Comparison of ENCODE assay signal across 26 mouse cellular contexts in the genomic region with DNA sequence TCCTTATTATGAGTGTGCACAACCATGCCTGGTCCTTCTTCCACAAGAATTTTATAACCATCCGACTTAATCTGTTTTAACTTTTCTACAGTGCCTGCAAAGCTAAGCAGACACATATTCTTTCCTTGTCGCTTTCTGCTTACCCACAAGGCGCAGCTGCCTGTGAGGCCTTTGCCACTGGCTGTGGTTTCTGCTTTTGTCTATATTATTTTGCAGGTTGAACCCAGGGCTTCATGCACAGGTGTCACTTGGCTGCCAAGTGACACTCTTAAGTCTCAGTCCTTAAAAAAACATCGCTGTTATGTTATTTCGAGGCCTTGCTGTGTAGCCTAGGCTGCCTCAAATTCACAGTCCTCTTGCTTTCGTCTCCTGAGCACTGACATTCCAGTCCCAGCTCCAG. TPM values are rescaled to one million over a fixed set of nuclear protein-coding genes. Genes with fewer than 3 reads are reported as not detected.
A peak's percentile ranks its signal among the peaks of the same experiment; 100 is the strongest.
DNase-seq lines count a peak whose midpoint lies in the region; ATAC-seq and TF ChIP-seq lines count a peak whose summit lies in the region.
"Had no signal": no experiment of that assay in that cellular context is flagged by ENCODE, and none has a peak within 500 bp of the region (broad histone marks: within the 10 kb centered on the region; RNA-seq: fewer than 3 reads in every experiment).

No protein-coding gene starts in this region.

- H3K4me1 ChIP-seq in heart, embryonic 10.5 days, result peaks cover 70% of the 10 kb centered on the region
- H3K4me1 ChIP-seq in heart, embryonic 11.5 days (ENCODE audit: control insufficient read depth, insufficient read depth, low read length), result peaks cover 40% of the 10 kb centered on the region
- peaks cover 34% of the 10 kb centered on the region for H3K4me1 ChIP-seq in neural tube, embryonic 13.5 days (replicated peaks)
- peaks cover 23% of the 10 kb centered on the region for H3K4me1 ChIP-seq in neural tube, embryonic 15.5 days
- H3K4me1 ChIP-seq in forebrain, postnatal 0 days (ENCODE audit: insufficient read depth), result no peaks in the 10 kb centered on the region

- TF ChIP-seq CTCF in forebrain, postnatal 0 days (IDR thresholded peaks at IDR 0.05; ENCODE audit: low read depth), result no peak

- WGBS in heart, embryonic 10.5 days, result 83% methylated on average over 6 of the region's 6 CpGs
- 85% methylated on average over 6 of the region's 6 CpGs for WGBS in heart, embryonic 11.5 days (ENCODE audit: insufficient replicate concordance)
- WGBS in neural tube, embryonic 13.5 days, result 93% methylated on average over 6 of the region's 6 CpGs
- WGBS in neural tube, embryonic 15.5 days, result 95% methylated on average over 6 of the region's 6 CpGs
- 94% methylated on average over 6 of the region's 6 CpGs for WGBS in forebrain, postnatal 0 days

- H3K9me3 ChIP-seq in heart, embryonic 10.5 days, result no peaks in the 10 kb centered on the region
- H3K9me3 ChIP-seq in heart, embryonic 11.5 days (replicated peaks; ENCODE audit: control insufficient read depth, low read length), result no peaks in the 10 kb centered on the region
- H3K9me3 ChIP-seq in neural tube, embryonic 13.5 days, result no peaks in the 10 kb centered on the region
- no peaks in the 10 kb centered on the region for H3K9me3 ChIP-seq in neural tube, embryonic 15.5 days (replicated peaks)
- no peaks in the 10 kb centered on the region for H3K9me3 ChIP-seq in forebrain, postnatal 0 days (ENCODE audit: low read length)
- H3K9me3 ChIP-seq: forebrain, embryonic 10.5 days; midbrain, embryonic 12.5 days had no signal

- ATAC-seq in heart, embryonic 11.5 days (replicated peaks; ENCODE audit: insufficient number of reproducible peaks, low FRiP score, low TSS enrichment), result no peak
- ATAC-seq in neural tube, embryonic 13.5 days (ENCODE audit: low read depth), result no peak
- no peak for ATAC-seq in neural tube, embryonic 15.5 days (ENCODE audit: low FRiP score)
- no peak for ATAC-seq in forebrain, postnatal 0 days

- no peak overlapping the region for H3K9ac ChIP-seq in heart, embryonic 11.5 days (ENCODE audit: low read depth, low read length)
- no peak overlapping the region for H3K9ac ChIP-seq in neural tube, embryonic 13.5 days
- no peak overlapping the region for H3K9ac ChIP-seq in neural tube, embryonic 15.5 days (replicated peaks)
- H3K9ac ChIP-seq in forebrain, postnatal 0 days, result no peak overlapping the region
- H3K9ac ChIP-seq: liver, embryonic 14.5 days; midbrain, embryonic 12.5 days had no signal

- peak overlapping the region; percentile 85 for H3K27ac ChIP-seq in heart, embryonic 10.5 days
- H3K27ac ChIP-seq in heart, embryonic 11.5 days (ENCODE audit: low read depth, low read length), result no peak overlapping the region
- 0 out of 2 replicates have a peak overlapping the region, but pooled peaks have one; percentile 6 for H3K27ac ChIP-seq in neural tube, embryonic 13.5 days (replicated peaks)
- H3K27ac ChIP-seq in neural tube, embryonic 15.5 days (replicated peaks), result no peak overlapping the region
- H3K27ac ChIP-seq in forebrain, postnatal 0 days (ENCODE audit: low read depth, low read length), result no peak overlapping the region
- H3K27ac ChIP-seq: liver, embryonic 14.5 days; midbrain, embryonic 12.5 days had no signal

- H3K4me2 ChIP-seq in heart, embryonic 11.5 days, result no peak overlapping the region
- H3K4me2 ChIP-seq in neural tube, embryonic 13.5 days, result no peak overlapping the region
- no peak overlapping the region for H3K4me2 ChIP-seq in neural tube, embryonic 15.5 days
- H3K4me2 ChIP-seq in forebrain, postnatal 0 days (ENCODE audit: low read depth), result no peak overlapping the region
- H3K4me2 ChIP-seq: midbrain, embryonic 12.5 days had no signal

- H3K4me3 ChIP-seq in heart, embryonic 10.5 days, result no peak overlapping the region
- H3K4me3 ChIP-seq in heart, embryonic 11.5 days (ENCODE audit: low read depth, low read length), result no peak overlapping the region
- no peak overlapping the region for H3K4me3 ChIP-seq in neural tube, embryonic 13.5 days
- H3K4me3 ChIP-seq in neural tube, embryonic 15.5 days (replicated peaks), result no peak overlapping the region
- no peak overlapping the region for H3K4me3 ChIP-seq in forebrain, postnatal 0 days (ENCODE audit: low read depth, low read length)
- H3K4me3 ChIP-seq: forebrain, embryonic 10.5 days; midbrain, embryonic 12.5 days had no signal

- H3K27me3 ChIP-seq in heart, embryonic 10.5 days (ENCODE audit: insufficient read depth, poor library complexity, severe bottlenecking), result no peaks in the 10 kb centered on the region
- H3K27me3 ChIP-seq in heart, embryonic 11.5 days (ENCODE audit: control insufficient read depth, insufficient read depth, low read length), result no peaks in the 10 kb centered on the region
- no peaks in the 10 kb centered on the region for H3K27me3 ChIP-seq in neural tube, embryonic 13.5 days
- H3K27me3 ChIP-seq in neural tube, embryonic 15.5 days (replicated peaks), result no peaks in the 10 kb centered on the region
- H3K27me3 ChIP-seq in forebrain, postnatal 0 days (ENCODE audit: insufficient read depth, low read length), result no peaks in the 10 kb centered on the region
- H3K27me3 ChIP-seq: midbrain, embryonic 12.5 days had no signal

- no peak for DNase-seq in heart, embryonic 10.5 days (ENCODE audit: low spot score)
- DNase-seq in thymus, adult 18-20 months, result peak; percentile 63 to 75
- peak; percentile 65 for DNase-seq in thymus, postnatal 4 days
- DNase-seq in urinary bladder, adult 18-20 months (ENCODE audit: low spot score in 2 of 2), result no peak
- DNase-seq in forebrain, postnatal 0 days, result no peak
- DNase-seq: adrenal gland, postnatal 10 days; cerebellum, adult 9-11 months; gastrocnemius, postnatal 25 days; kidney, postnatal 36 days; right cerebral cortex, adult 18-20 months had no signal

- no peaks in the 10 kb centered on the region for H3K36me3 ChIP-seq in heart, embryonic 10.5 days
- H3K36me3 ChIP-seq in heart, embryonic 11.5 days (ENCODE audit: control insufficient read depth, insufficient read depth, low read length), result no peaks in the 10 kb centered on the region
- H3K36me3 ChIP-seq in neural tube, embryonic 13.5 days, result no peaks in the 10 kb centered on the region
- no peaks in the 10 kb centered on the region for H3K36me3 ChIP-seq in neural tube, embryonic 15.5 days
- no peaks in the 10 kb centered on the region for H3K36me3 ChIP-seq in forebrain, postnatal 0 days (ENCODE audit: insufficient read depth)
- H3K36me3 ChIP-seq: forebrain, embryonic 10.5 days; midbrain, embryonic 12.5 days had no signal

RNA-seq across cellular contexts. Expression of a gene that starts 19.3 kb away (rescaled TPM):
- polyA plus RNA-seq in heart, embryonic 10.5 days (2016; fragmentation: Nextera tagmentation; extraction: Ambion mirVana), result 0.34 TPM in 1 of 2 replicates, not detected in the other
- polyA plus RNA-seq in heart, embryonic 11.5 days (2014; fragmentation: Nextera tagmentation; extraction: Ambion mirVana), result 0.26 TPM in 1 of 2 replicates, not detected in the other
- not detected in 2 replicates for polyA plus RNA-seq in neural tube, embryonic 13.5 days (2015; fragmentation: Nextera tagmentation; extraction: Ambion mirVana)
- polyA plus RNA-seq in neural tube, embryonic 15.5 days (2015; fragmentation: Nextera tagmentation; extraction: Ambion mirVana), result not detected in 2 replicates
- not detected in 2 replicates for total RNA-seq in forebrain, postnatal 0 days (2014; rRNA removed)
- not detected in 2 replicates for polyA plus RNA-seq in forebrain, postnatal 0 days (2015; fragmentation: Nextera tagmentation; extraction: Ambion mirVana)
- total RNA-seq: adrenal gland, postnatal 10 days; gastrocnemius, postnatal 25 days; layer of hippocampus, postnatal 14 days; monocyte, adult 5-6 weeks had no signal
- polyA plus RNA-seq: cortical plate, adult 2 months; forebrain, embryonic 10.5 days; hindbrain, embryonic 11.5 days; kidney, embryonic 14.5 days; limb, embryonic 14.5 days; liver, embryonic 14.5 days; lung, embryonic 16.5 days; midbrain, embryonic 12.5 days; neural tube, embryonic 11.5 days; small intestine, adult 2 months had no signal

RNA-seq across cellular contexts. Expression of a gene that starts 25.7 kb away (rescaled TPM):
- polyA plus RNA-seq in heart, embryonic 10.5 days (2016; fragmentation: Nextera tagmentation; extraction: Ambion mirVana), result not detected in 2 replicates
- polyA plus RNA-seq in heart, embryonic 11.5 days (2014; fragmentation: Nextera tagmentation; extraction: Ambion mirVana), result not detected in 2 replicates
- polyA plus RNA-seq in neural tube, embryonic 13.5 days (2015; fragmentation: Nextera tagmentation; extraction: Ambion mirVana), result not detected in 2 replicates
- polyA plus RNA-seq in neural tube, embryonic 15.5 days (2015; fragmentation: Nextera tagmentation; extraction: Ambion mirVana), result not detected in 2 replicates
- not detected in 2 replicates for total RNA-seq in forebrain, postnatal 0 days (2014; rRNA removed)
- polyA plus RNA-seq in forebrain, postnatal 0 days (2015; fragmentation: Nextera tagmentation; extraction: Ambion mirVana), result not detected in 2 replicates
- total RNA-seq: adrenal gland, postnatal 10 days; gastrocnemius, postnatal 25 days; layer of hippocampus, postnatal 14 days; monocyte, adult 5-6 weeks had no signal
- polyA plus RNA-seq: cortical plate, adult 2 months; forebrain, embryonic 10.5 days; heart, embryonic 14.5 days; hindbrain, embryonic 11.5 days; kidney, embryonic 14.5 days; limb, embryonic 14.5 days; liver, embryonic 14.5 days; lung, embryonic 16.5 days; midbrain, embryonic 12.5 days; neural tube, embryonic 11.5 days; small intestine, adult 2 months had no signal

RNA-seq across cellular contexts. Expression of a gene that starts 48.5 kb away (rescaled TPM):
- polyA plus RNA-seq in heart, embryonic 10.5 days (2016; fragmentation: Nextera tagmentation; extraction: Ambion mirVana), result not detected in 2 replicates
- not detected in 2 replicates for polyA plus RNA-seq in heart, embryonic 11.5 days (2014; fragmentation: Nextera tagmentation; extraction: Ambion mirVana)
- not detected in 2 replicates for polyA plus RNA-seq in neural tube, embryonic 13.5 days (2015; fragmentation: Nextera tagmentation; extraction: Ambion mirVana)
- not detected in 2 replicates for polyA plus RNA-seq in neural tube, embryonic 15.5 days (2015; fragmentation: Nextera tagmentation; extraction: Ambion mirVana)
- total RNA-seq in forebrain, postnatal 0 days (2014; rRNA removed), result not detected in 2 replicates
- polyA plus RNA-seq in forebrain, postnatal 0 days (2015; fragmentation: Nextera tagmentation; extraction: Ambion mirVana), result not detected in 2 replicates
- total RNA-seq: adrenal gland, postnatal 10 days; gastrocnemius, postnatal 25 days; layer of hippocampus, postnatal 14 days; monocyte, adult 5-6 weeks had no signal
- polyA plus RNA-seq: cortical plate, adult 2 months; forebrain, embryonic 10.5 days; heart, embryonic 14.5 days; hindbrain, embryonic 11.5 days; kidney, embryonic 14.5 days; limb, embryonic 14.5 days; liver, embryonic 14.5 days; lung, embryonic 16.5 days; midbrain, embryonic 12.5 days; neural tube, embryonic 11.5 days; small intestine, adult 2 months had no signal

RNA-seq across cellular contexts. Expression of a gene that starts 50.9 kb away (rescaled TPM):
- 7.7 and 12.5 TPM in 2 replicates for polyA plus RNA-seq in heart, embryonic 10.5 days (2016; fragmentation: Nextera tagmentation; extraction: Ambion mirVana)
- polyA plus RNA-seq in heart, embryonic 11.5 days (2014; fragmentation: Nextera tagmentation; extraction: Ambion mirVana), result 7.6 and 8.3 TPM in 2 replicates
- 2.5 and 3.0 TPM in 2 replicates for polyA plus RNA-seq in neural tube, embryonic 13.5 days (2015; fragmentation: Nextera tagmentation; extraction: Ambion mirVana)
- polyA plus RNA-seq in neural tube, embryonic 15.5 days (2015; fragmentation: Nextera tagmentation; extraction: Ambion mirVana), result 13.5 and 14.7 TPM in 2 replicates
- 5.6 and 6.6 TPM in 2 replicates for total RNA-seq in forebrain, postnatal 0 days (2014; rRNA removed)
- 10.2 and 13.0 TPM in 2 replicates for polyA plus RNA-seq in forebrain, postnatal 0 days (2015; fragmentation: Nextera tagmentation; extraction: Ambion mirVana)
- polyA plus RNA-seq: neural tube, embryonic 11.5 days had no signal

RNA-seq across cellular contexts. Expression of a gene that starts 59.8 kb away (rescaled TPM):
- polyA plus RNA-seq in heart, embryonic 10.5 days (2016; fragmentation: Nextera tagmentation; extraction: Ambion mirVana), result 0.55 and 0.92 TPM in 2 replicates
- polyA plus RNA-seq in heart, embryonic 11.5 days (2014; fragmentation: Nextera tagmentation; extraction: Ambion mirVana), result 1.9 TPM in 1 of 2 replicates, not detected in the other
- 1.9 TPM in 1 of 2 replicates, not detected in the other for polyA plus RNA-seq in neural tube, embryonic 13.5 days (2015; fragmentation: Nextera tagmentation; extraction: Ambion mirVana)
- polyA plus RNA-seq in neural tube, embryonic 15.5 days (2015; fragmentation: Nextera tagmentation; extraction: Ambion mirVana), result not detected in 2 replicates
- total RNA-seq in forebrain, postnatal 0 days (2014; rRNA removed), result 21.2 and 45.2 TPM in 2 replicates
- polyA plus RNA-seq in forebrain, postnatal 0 days (2015; fragmentation: Nextera tagmentation; extraction: Ambion mirVana), result 0.60 TPM in 1 of 2 replicates, not detected in the other
- polyA plus RNA-seq: forebrain, embryonic 10.5 days; heart, embryonic 14.5 days; hindbrain, embryonic 11.5 days; kidney, embryonic 14.5 days; midbrain, embryonic 12.5 days; neural tube, embryonic 11.5 days; small intestine, adult 2 months had no signal

Comparison
In these comparisons a context has a peak if more than half of its experiments do, and no peak if none do; other contexts are left out.
1. H3K27ac ChIP-seq: peak in heart, embryonic 10.5 days (single experiment) and neural tube, embryonic 13.5 days (single experiment); none in heart, embryonic 11.5 days (single experiment), neural tube, embryonic 15.5 days (single experiment) and forebrain, postnatal 0 days (single experiment).
2. DNase-seq: peak in thymus, adult 18-20 months (2 of 2) and thymus, postnatal 4 days (single experiment); none in heart, embryonic 10.5 days (single experiment), urinary bladder, adult 18-20 months (0 of 2) and forebrain, postnatal 0 days (single experiment).